Mouse (Mus musculus) liver, embryonic 15.5 days (tissue): ENCODE data around the gene Npcd. TPM values are rescaled to one million over a fixed set of nuclear protein-coding genes. Genes with fewer than 3 reads are reported as not detected.

Experiments used
- ATAC-seq: fragments of 200-750 bp; cut with Nextera tagmentation; 2 replicates; pipeline ENCODE4 v1.8.0; 2017; ENCODE audit warnings: moderate number of reproducible peaks, mild to moderate bottlenecking, moderate library complexity; ENCODE audit not compliant: insufficient read depth
- H3K27ac ChIP-seq: fragments of 300-500 bp; sonication (generic); replicated peaks from 2 replicates; pipeline ENCODE4 v1.5.1; 2015; ENCODE audit warnings: mild to moderate bottlenecking, inconsistent platforms
- H3K27me3 ChIP-seq: fragments of 300-500 bp; sonication (generic); 2 replicates; pipeline ENCODE4 v1.6.1; 2015; ENCODE audit warnings: mild to moderate bottlenecking, inconsistent platforms
- H3K36me3 ChIP-seq: fragments of 300-500 bp; sonication (generic); replicated peaks from 2 replicates; pipeline ENCODE4 v1.6.1; 2015; ENCODE audit warnings: moderate library complexity, mild to moderate bottlenecking, inconsistent platforms
- H3K4me1 ChIP-seq: fragments of 300-500 bp; sonication (generic); replicated peaks from 2 replicates; pipeline ENCODE4 v1.6.1; 2015; ENCODE audit warnings: inconsistent platforms
- H3K4me2 ChIP-seq: fragments of 300-500 bp; sonication (generic); 2 replicates; pipeline ENCODE4 v1.6.1; 2015; ENCODE audit warnings: moderate library complexity, mild to moderate bottlenecking, inconsistent platforms
- H3K4me3 ChIP-seq: fragments of 300-500 bp; sonication (generic); replicated peaks from 2 replicates; pipeline ENCODE4 v1.5.1; 2015; ENCODE audit warnings: mild to moderate bottlenecking, inconsistent platforms
- H3K9ac ChIP-seq: fragments of 300-500 bp; sonication (generic); 2 replicates; pipeline ENCODE4 v1.6.1; 2015; ENCODE audit warnings: moderate library complexity, mild to moderate bottlenecking, inconsistent platforms
- H3K9me3 ChIP-seq: fragments of 300-500 bp; sonication (generic); replicated peaks from 2 replicates; pipeline ENCODE4 v1.6.1; 2016; ENCODE audit warnings: inconsistent platforms
- WGBS: fragments of 180-500 bp; shearing (Covaris S2); methylation state at CpG from one replicate; pipeline ENCODE4 v1.1.7; 2015; ENCODE audit warnings: mixed read lengths; ENCODE audit not compliant: insufficient replicate concordance; 5-methylcytosine and 5-hydroxymethylcytosine counted together
- polyA plus RNA-seq: library from polyadenylated mRNA; unstranded; fragments of >200 nt; fragmentation: Nextera tagmentation; extraction: Ambion mirVana; gene quantifications from 2 replicates; pipeline ENCODE4 v1.2.1, GENCODE M21; 2015

Gene Npcd
- polyA plus RNA-seq, 1 experiment from 2014 or later = not detected

- Histone ChIP-seq H3K4me1 (peaks cover 10% of the 10 kb centered on the region), H3K36me3 (no peaks in the 10 kb centered on the region), H3K9ac (no peak overlapping the region), H3K27ac (no peak overlapping the region), H3K9me3 (no peaks in the 10 kb centered on the region), H3K4me3 (no peak overlapping the region), H3K27me3 (no peaks in the 10 kb centered on the region), H3K4me2 (no peak overlapping the region)
- ATAC-seq = no peak
- WGBS = 72% methylated on average over 8 of the region's 8 CpGs
Measured at GRCm38 (mm10) chr15:79750266-79750665, 83.8 kb downstream of the Npcd start.

- WGBS = 45% methylated on average over 7 of the region's 7 CpGs
Measured at GRCm38 (mm10) chr15:79749162-79749561, 84.9 kb downstream of the Npcd start.

DNA sequence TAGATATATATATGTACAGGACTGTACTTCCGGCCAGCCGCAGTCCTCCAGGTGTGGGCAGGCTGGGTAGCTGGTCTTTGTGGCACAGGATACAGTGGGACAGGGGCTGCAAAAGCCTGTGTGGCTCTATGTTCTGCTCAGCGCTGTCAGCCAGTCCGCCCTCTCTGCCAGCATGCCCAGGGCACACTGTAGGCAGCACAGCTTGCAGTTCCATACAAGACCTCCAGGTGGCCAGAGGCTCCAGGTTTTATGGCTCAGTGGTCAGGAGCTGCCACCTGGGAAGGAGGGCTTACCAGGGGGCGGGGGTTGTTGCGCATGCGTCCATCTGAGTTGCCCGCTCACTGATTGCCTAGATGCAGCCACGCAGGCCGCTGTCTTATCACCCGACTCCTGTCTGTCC is 86.0 kb downstream of the Npcd start:
- Histone ChIP-seq H3K4me1 (peaks cover 12% of the 10 kb centered on the region), H3K9ac (no peak overlapping the region), H3K27me3 (no peaks in the 10 kb centered on the region), H3K9me3 (no peaks in the 10 kb centered on the region), H3K4me3 (no peak overlapping the region), H3K36me3 (no peaks in the 10 kb centered on the region), H3K27ac (no peak overlapping the region), H3K4me2 (no peak overlapping the region)
- no peak for ATAC-seq
- 60% methylated on average over 11 of the region's 11 CpGs for WGBS

More at GRCm38 (mm10) chr15:79749162-79749561, 84.9 kb downstream of the Npcd start:
- Histone ChIP-seq H3K27me3 (no peaks in the 10 kb centered on the region), H3K9ac (no peak overlapping the region), H3K4me1 (peaks cover 10% of the 10 kb centered on the region), H3K4me2 (no peak overlapping the region), H3K27ac (no peak overlapping the region; the same call in 1 of the 2 replicates), H3K4me3 (no peak overlapping the region), H3K36me3 (no peaks in the 10 kb centered on the region), H3K9me3 (no peaks in the 10 kb centered on the region)
- ATAC-seq = no peak

GRCm38 (mm10) chr15:79745883-79746282 is 88.2 kb downstream of the Npcd start:
- no peak overlapping the region for H3K27ac ChIP-seq
- no peak overlapping the region for H3K4me3 ChIP-seq
- H3K9me3 ChIP-seq = no peaks in the 10 kb centered on the region
- no peak overlapping the region for H3K4me2 ChIP-seq
- no peak for ATAC-seq
- WGBS = 79% methylated on average over 5 of the region's 5 CpGs
- no peaks in the 10 kb centered on the region for H3K36me3 ChIP-seq
- no peaks in the 10 kb centered on the region for H3K27me3 ChIP-seq
- H3K4me1 ChIP-seq = peaks cover 22% of the 10 kb centered on the region
- no peak overlapping the region for H3K9ac ChIP-seq

- WGBS = 73% methylated on average over 10 of the region's 10 CpGs
- Histone ChIP-seq H3K9ac (no peak overlapping the region), H3K36me3 (no peaks in the 10 kb centered on the region), H3K9me3 (no peaks in the 10 kb centered on the region), H3K4me2 (no peak overlapping the region), H3K27ac (no peak overlapping the region), H3K4me1 (peaks cover 26% of the 10 kb centered on the region), H3K27me3 (no peaks in the 10 kb centered on the region), H3K4me3 (no peak overlapping the region)
- no peak for ATAC-seq
Measured at GRCm38 (mm10) chr15:79745312-79745711, 88.7 kb downstream of the Npcd start.

DNA sequence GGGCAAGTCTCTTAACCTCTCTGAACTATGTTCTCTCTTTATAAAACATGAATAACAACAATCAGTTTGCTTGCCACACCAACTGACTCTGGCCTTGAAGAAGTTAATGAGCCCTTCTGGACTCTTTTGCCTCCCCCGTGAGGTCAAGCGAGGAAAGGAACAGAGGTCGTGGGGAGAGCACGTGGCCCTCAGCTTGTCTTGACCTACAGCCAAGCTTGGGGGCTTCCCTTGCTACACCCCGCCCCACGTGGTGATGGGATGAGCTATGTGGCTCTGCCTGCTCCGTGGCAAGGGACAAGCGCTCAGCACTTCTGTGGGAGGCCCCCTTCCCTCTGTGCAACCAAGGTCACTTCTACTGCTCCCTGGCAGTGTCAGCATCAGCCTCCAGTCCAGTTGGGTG is 89.3 kb downstream of the Npcd start:
- WGBS = 65% methylated on average over 8 of the region's 8 CpGs
- no peaks in the 10 kb centered on the region for H3K36me3 ChIP-seq
- H3K9me3 ChIP-seq = no peaks in the 10 kb centered on the region
- no peak overlapping the region for H3K9ac ChIP-seq
- no peaks in the 10 kb centered on the region for H3K27me3 ChIP-seq
- peaks cover 29% of the 10 kb centered on the region for H3K4me1 ChIP-seq
- H3K4me2 ChIP-seq = no peak overlapping the region
- ATAC-seq = no peak
- H3K27ac ChIP-seq = no peak overlapping the region
- no peak overlapping the region for H3K4me3 ChIP-seq

DNA sequence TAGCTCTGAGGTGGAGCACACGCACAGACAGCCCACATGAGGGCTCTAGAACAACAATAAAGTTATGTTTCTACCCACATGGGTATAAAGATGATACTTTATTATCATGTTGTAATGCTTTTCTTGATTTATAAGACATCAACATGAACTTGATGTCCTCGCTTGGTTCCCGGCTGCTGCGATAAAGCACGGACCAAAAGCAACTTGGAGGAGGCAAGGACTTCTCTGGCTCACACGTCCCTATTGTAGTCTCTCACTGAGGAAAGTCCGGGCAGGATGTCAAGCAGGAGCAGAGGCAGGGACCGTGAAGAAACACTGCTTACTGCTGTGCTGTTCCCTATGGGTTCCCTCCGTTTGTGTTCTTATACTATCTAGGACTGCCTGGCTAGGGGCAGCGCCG is 90.0 kb downstream of the Npcd start:
- ATAC-seq = no peak
- 84% methylated on average over 11 of the region's 11 CpGs for WGBS
- H3K27me3 ChIP-seq = no peaks in the 10 kb centered on the region

DNA sequence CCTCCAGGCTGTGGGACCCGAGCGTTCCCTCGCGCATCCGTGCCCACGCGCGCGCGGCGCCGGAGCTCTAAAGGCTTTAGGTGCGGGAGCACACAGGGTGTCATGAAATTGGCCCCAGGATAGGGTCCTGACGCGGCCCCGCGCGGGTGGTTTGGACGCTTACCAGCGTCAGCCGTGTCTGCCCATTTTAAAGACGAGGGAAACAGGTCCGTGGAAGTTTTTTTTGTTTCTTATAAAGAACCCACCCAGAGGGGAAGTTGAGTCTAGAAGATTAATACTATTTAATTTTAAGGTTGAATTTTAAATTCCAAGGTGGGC is 91.4 kb downstream of the Npcd start:
- peaks cover 11% of the 10 kb centered on the region for H3K36me3 ChIP-seq
- H3K9ac ChIP-seq = peak overlapping the region; percentile 94
- peaks cover 37% of the 10 kb centered on the region for H3K4me1 ChIP-seq
- peak; percentile 8 for ATAC-seq
- H3K27me3 ChIP-seq = no peaks in the 10 kb centered on the region
- whole genome bisulfite sequencing = under 1% methylated on average over 23 of the region's 23 CpGs
- H3K4me3 ChIP-seq = peak overlapping the region; percentile 97
- no peaks in the 10 kb centered on the region for H3K9me3 ChIP-seq
- peak overlapping the region; percentile 99 for H3K4me2 ChIP-seq
- H3K27ac ChIP-seq = peak overlapping the region; percentile 78

More for the DNA sequence above, 90.0 kb downstream of the Npcd start:
- Histone ChIP-seq H3K9me3 (no peaks in the 10 kb centered on the region), H3K27ac (no peak overlapping the region), H3K9ac (no peak overlapping the region), H3K36me3 (no peaks in the 10 kb centered on the region; the same call in 1 of the 2 replicates), H3K4me3 (no peak overlapping the region), H3K4me1 (peaks cover 36% of the 10 kb centered on the region), H3K4me2 (no peak overlapping the region)

DNA sequence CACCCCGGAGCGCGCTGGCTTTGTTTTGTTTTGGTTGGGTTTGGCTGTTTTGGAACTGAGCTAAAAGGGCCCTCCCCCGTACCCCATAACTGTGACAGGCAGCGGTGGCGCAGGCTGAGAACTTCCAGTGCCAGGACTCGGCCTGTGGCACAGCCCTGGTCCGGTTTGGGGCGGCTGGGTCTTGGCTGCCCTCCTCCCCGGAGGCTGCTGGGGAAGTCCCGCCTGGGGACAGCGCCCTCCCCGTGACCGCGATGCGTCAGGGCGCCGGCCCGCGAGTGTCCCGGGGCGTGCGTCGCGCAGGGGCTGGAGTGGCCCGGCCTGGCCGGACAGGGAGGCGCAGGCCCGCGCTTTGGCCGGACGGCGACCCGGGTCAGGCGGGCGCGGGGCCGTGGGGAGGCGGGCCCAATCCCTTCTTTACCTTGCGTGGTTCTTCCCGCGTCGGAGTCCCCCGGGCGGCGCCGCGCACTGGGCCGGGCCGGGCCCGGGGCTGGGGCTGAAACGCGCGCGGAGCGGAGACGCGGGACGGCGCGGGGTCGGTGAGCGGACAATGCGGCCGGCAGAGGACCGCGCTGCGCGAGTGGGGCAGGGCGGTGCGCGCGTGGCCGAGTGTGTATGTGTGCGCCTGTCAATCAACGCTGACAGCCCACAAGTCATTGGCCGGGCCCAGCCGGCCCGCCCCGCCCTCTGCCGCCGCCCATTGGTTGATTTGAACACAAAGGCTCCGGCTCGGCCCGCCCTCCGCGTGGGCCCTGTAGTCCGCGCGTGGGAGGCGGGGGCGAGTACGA is 91.9 kb downstream of the Npcd start, which contains the start of gene Sun2:
Sun2 (minus strand) TSS at position 616 of the 785 bp plus-strand sequence.
- peaks cover 17% of the 10 kb centered on the region for H3K36me3 ChIP-seq
- H3K4me1 ChIP-seq = peaks cover 37% of the 10 kb centered on the region
- H3K27ac ChIP-seq = peak within 1 kb of the TSS; percentile 78
- ATAC-seq = peak; percentile 90
- H3K9me3 ChIP-seq = no peaks in the 10 kb centered on the region
- no peaks in the 10 kb centered on the region for H3K27me3 ChIP-seq
- peak within 1 kb of the TSS; percentile 97 for H3K4me3 ChIP-seq
- under 1% methylated on average over 93 of the region's 93 CpGs for WGBS
- H3K9ac ChIP-seq = peak within 1 kb of the TSS; percentile 94
- H3K4me2 ChIP-seq = peak within 1 kb of the TSS; percentile 99

DNA sequence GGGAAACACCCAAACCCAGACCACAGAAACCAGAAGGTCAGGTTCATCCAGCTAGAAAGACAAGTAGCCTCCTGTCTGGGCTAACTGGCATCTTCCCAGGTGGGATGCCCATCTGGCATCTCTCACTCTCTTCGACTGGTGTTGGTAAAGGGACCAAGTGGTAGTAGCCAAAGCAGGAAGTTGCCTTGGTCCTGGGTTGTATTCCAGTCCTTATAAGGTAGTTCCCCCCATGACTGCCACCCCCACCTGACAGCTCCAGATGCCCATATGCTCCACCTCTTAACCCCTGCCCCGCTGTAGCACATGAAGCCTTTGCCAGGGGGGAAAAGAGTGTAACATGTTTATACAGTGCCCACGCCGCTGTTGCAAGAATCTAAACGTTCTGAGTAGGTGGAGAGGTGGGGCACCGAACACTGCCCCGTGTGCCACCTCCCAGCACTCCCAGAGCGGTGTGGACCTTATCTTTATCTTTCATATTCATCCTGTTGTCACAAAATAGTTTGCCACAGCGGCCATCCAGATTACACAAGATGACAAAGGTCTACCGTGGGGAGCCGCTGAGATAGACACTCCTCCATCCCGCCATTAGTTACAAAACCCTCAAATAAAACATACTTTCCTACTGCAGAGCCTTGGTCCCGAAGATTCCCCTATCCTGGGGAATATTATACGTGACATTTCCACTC is 92.7 kb downstream of the Npcd start:
- Histone ChIP-seq H3K27ac (peak overlapping the region; percentile 78), H3K4me1 (peaks cover 37% of the 10 kb centered on the region), H3K27me3 (no peaks in the 10 kb centered on the region), H3K4me2 (peak overlapping the region; percentile 99), H3K36me3 (peaks cover 25% of the 10 kb centered on the region), H3K9me3 (no peaks in the 10 kb centered on the region), H3K9ac (peak overlapping the region; percentile 94), H3K4me3 (peak overlapping the region; percentile 97)
- 4% methylated on average over 14 of the region's 14 CpGs for WGBS
- no peak for ATAC-seq

- H3K4me3 ChIP-seq = peak overlapping the region; percentile 97
Measured at GRCm38 (mm10) chr15:79740739-79741138, 93.3 kb downstream of the Npcd start.

More at GRCm38 (mm10) chr15:79740739-79741138, 93.3 kb downstream of the Npcd start:
- no peak for ATAC-seq
- Histone ChIP-seq H3K9ac (peak overlapping the region; percentile 94; the same call in 1 of the 2 replicates), H3K36me3 (peaks cover 28% of the 10 kb centered on the region), H3K9me3 (no peaks in the 10 kb centered on the region), H3K4me2 (peak overlapping the region; percentile 99), H3K4me1 (peaks cover 37% of the 10 kb centered on the region), H3K27ac (peak overlapping the region; percentile 78), H3K27me3 (no peaks in the 10 kb centered on the region)
- 23% methylated on average over 3 of the region's 3 CpGs for whole genome bisulfite sequencing
